Mouse (Mus musculus): Measurements from ENCODE around the gene Bnip2.

DNA sequence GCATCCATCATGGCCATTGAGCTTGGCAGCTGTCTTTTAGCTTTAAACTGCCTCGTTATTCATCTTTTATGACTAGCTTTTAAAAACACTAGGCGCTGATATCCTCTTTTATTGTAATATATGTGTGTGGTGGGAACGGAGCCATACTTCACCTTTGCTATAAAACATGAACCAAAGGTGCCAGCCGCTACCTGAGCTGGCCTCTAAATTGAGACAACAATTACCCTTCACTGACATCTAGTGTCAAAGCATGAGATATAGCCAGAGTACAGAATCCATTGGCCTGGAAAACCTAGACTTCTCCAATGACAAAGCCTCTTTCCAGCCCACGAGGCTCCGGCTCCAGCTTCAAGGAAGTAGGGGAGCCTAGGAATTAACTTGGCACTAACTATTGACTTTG lies 47.7 kb upstream of the Bnip2 start:
- TF ChIP-seq CTCF (IDR thresholded peaks at IDR 0.05; ENCODE audit: low read depth) (no peak), EP300 (IDR thresholded peaks at IDR 0.05; ENCODE audit: low read depth) (no peak)
